Mouse (Mus musculus) brain, adult 2 months (tissue): ENCODE measurements around the gene Snrnp40.

ENCODE experiments used
- DNase-seq: peaks from one replicate; pipeline ENCODE4 v3.0.0; 2011; ENCODE audit warnings: low read depth, low spot score

Snrnp40 gene

GRCm38 (mm10) chr4:130379181-130379580 is 19.2 kb downstream of the Snrnp40 start:
- DNase-seq = peak; percentile 21

DNA sequence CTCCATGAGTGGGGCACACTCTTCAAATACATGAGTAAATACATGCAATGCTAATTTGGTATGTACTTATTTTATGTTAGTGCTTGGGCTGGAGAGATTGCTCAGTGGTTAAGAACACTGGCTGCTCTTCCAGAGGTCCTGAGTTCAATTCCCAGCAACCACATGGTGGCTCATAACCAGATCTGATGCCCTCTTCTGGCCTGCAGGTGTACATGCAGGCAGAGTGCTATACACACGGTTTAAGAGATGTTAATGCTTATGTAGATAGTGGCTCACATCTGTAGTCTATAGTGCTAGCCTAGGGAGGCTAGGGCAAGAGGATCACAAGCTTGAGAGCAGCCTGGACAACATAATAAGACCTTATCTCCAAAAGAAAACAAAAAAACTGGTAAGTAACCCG is 20.5 kb downstream of the Snrnp40 start:
- no peak for DNase-seq

GRCm38 (mm10) chr4:130387256-130387655 is 27.3 kb downstream of the Snrnp40 start:
- peak; percentile 85 for DNase-seq

DNA sequence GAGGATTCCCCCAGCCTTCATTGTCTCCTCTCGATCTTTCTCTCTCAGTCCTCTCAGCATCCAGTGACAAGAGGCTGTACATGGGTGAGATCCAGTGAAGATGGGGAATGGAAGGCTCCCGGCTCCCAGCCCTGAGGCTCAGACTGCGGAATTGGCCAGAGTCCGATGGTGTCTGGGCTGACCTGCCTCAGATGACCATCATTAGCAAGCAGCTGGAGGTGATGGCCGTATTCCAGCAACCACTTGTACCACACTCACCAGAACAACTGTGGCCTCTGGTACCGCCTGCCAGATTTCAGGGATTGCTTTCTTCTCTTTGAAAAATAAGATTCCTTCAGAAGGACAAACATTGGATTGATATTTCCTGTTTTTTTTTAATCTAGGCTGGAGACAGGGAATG is 29.6 kb downstream of the Snrnp40 start:
- peak; percentile 85 for DNase-seq

- no peak for DNase-seq
Observed at GRCm38 (mm10) chr4:130389927-130390326, 30.0 kb downstream of the Snrnp40 start.

DNA sequence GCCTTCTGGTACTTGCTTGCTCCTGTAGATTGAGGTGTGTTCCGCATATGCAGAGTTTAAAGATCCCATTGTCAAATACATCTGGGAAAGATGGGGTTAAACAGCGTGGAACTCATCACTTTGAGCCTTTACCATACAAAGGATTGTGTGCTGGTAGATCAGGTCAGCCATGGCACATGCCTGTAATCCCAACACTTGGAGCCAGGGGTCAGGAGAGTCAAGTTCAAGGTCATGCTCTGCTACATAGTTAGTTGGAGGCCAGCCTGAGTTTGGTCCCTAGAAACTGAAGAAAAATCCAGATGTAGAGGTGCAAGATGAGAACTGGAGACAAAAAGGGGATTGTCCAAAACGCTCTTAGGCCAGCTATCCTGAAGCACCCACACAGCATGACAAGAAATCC is 31.3 kb downstream of the Snrnp40 start:
- peak; percentile 17 for DNase-seq
